Mouse (Mus musculus): Measurements from ENCODE around the gene Ror1. TPM values are rescaled to one million over a fixed set of nuclear protein-coding genes. Genes with fewer than 3 reads are reported as not detected.

The Ror1 gene
- polyA plus RNA-seq, 1 experiment = 0.06 TPM

DNA sequence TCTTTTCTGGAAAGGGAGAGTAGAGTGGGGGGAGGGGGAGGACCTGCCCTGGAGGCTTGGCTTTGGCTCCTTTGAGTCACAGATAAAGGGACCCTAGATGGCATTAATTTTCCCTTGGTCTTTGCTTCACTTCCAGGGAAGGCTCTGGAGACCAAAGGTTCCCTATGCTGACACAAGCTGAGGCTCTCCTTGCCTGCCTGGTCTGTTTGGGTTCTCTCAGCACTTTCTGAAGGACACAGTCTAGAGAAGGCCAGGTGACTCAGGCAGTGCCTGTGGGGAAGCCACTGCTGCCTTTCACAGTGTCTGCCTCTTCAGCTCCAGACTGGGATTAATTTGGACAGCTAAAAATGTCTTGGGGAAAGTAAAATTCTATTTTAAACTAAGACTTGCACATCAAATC is 28.5 kb downstream of the Ror1 start:
- TF ChIP-seq REST (IDR thresholded peaks at IDR 0.05; ENCODE audit: insufficient read depth, insufficient read length) (no peak), TCF12 (IDR thresholded peaks at IDR 0.05; ENCODE audit: insufficient read depth, poor library complexity, severe bottlenecking) (no peak), POLR2A (IDR thresholded peaks at IDR 0.05; ENCODE audit: insufficient read length, low read depth) (no peak), POLR2AphosphoS2 (IDR thresholded peaks at IDR 0.05; ENCODE audit: insufficient read length, low read depth) (no peak), MYOG (IDR thresholded peaks at IDR 0.05; ENCODE audit: control insufficient read depth in 1 of 3, insufficient read depth in 1 of 3, insufficient read length in 2 of 3, low read depth in 2 of 3) (no peak), E2F4 (IDR thresholded peaks at IDR 0.05; ENCODE audit: insufficient read depth) (no peak), SRF (IDR thresholded peaks at IDR 0.05; ENCODE audit: control insufficient read depth, insufficient read length, low read depth) (no peak), USF1 (IDR thresholded peaks at IDR 0.05; ENCODE audit: low read depth) (no peak), CEBPB (IDR thresholded peaks at IDR 0.05; ENCODE audit: insufficient read depth, poor library complexity, severe bottlenecking) (no peak), MAX (IDR thresholded peaks at IDR 0.05; ENCODE audit: low read depth) (no peak), MYOD1 (IDR thresholded peaks at IDR 0.05; ENCODE audit: control insufficient read depth in 1 of 3, insufficient read length in 2 of 3, low read depth in 2 of 3) (no peak), TCF3 (IDR thresholded peaks at IDR 0.05; ENCODE audit: insufficient read length, low read depth) (no peak)
- H3ac ChIP-seq (ENCODE audit: control insufficient read depth, insufficient read length) = no peak overlapping the region
- no peak overlapping the region for H3K4me3 ChIP-seq
- no peaks in the 10 kb centered on the region for H3K79me2 ChIP-seq (ENCODE audit: control insufficient read depth, insufficient read depth)
- no peaks in the 10 kb centered on the region for H3K27me3 ChIP-seq (ENCODE audit: control insufficient read depth, insufficient read depth, insufficient read length)
- H3K36me3 ChIP-seq (ENCODE audit: control insufficient read depth, insufficient read depth) = no peaks in the 10 kb centered on the region
- H3K4me2 ChIP-seq (ENCODE audit: low read depth) = no peak overlapping the region

GRCm38 (mm10) chr4:100124935-100125334 is 29.3 kb downstream of the Ror1 start:
- no peak overlapping the region for H3K4me2 ChIP-seq (ENCODE audit: low read depth)
- H3K79me2 ChIP-seq (ENCODE audit: control insufficient read depth, insufficient read depth) = no peaks in the 10 kb centered on the region
- no peak overlapping the region for H3ac ChIP-seq (ENCODE audit: control insufficient read depth, insufficient read length)
- no peak overlapping the region for H3K4me3 ChIP-seq
- H3K36me3 ChIP-seq (ENCODE audit: control insufficient read depth, insufficient read depth) = no peaks in the 10 kb centered on the region
- H3K27me3 ChIP-seq (ENCODE audit: control insufficient read depth, insufficient read depth, insufficient read length) = no peaks in the 10 kb centered on the region
- TF ChIP-seq TCF12 (IDR thresholded peaks at IDR 0.05; ENCODE audit: insufficient read depth, poor library complexity, severe bottlenecking) (no peak), MYOG (IDR thresholded peaks at IDR 0.05; ENCODE audit: control insufficient read depth in 1 of 3, insufficient read depth in 1 of 3, insufficient read length in 2 of 3, low read depth in 2 of 3) (no peak), MAX (IDR thresholded peaks at IDR 0.05; ENCODE audit: low read depth) (no peak), POLR2AphosphoS2 (IDR thresholded peaks at IDR 0.05; ENCODE audit: insufficient read length, low read depth) (no peak), CEBPB (IDR thresholded peaks at IDR 0.05; ENCODE audit: insufficient read depth, poor library complexity, severe bottlenecking) (no peak), TCF3 (IDR thresholded peaks at IDR 0.05; ENCODE audit: insufficient read length, low read depth) (no peak), E2F4 (IDR thresholded peaks at IDR 0.05; ENCODE audit: insufficient read depth) (no peak), SRF (IDR thresholded peaks at IDR 0.05; ENCODE audit: control insufficient read depth, insufficient read length, low read depth) (no peak), MYOD1 (IDR thresholded peaks at IDR 0.05; ENCODE audit: control insufficient read depth in 1 of 3, insufficient read length in 2 of 3, low read depth in 2 of 3) (no peak), REST (IDR thresholded peaks at IDR 0.05; ENCODE audit: insufficient read depth, insufficient read length) (no peak), USF1 (IDR thresholded peaks at IDR 0.05; ENCODE audit: low read depth) (no peak), POLR2A (IDR thresholded peaks at IDR 0.05; ENCODE audit: insufficient read length, low read depth) (no peak)

DNA sequence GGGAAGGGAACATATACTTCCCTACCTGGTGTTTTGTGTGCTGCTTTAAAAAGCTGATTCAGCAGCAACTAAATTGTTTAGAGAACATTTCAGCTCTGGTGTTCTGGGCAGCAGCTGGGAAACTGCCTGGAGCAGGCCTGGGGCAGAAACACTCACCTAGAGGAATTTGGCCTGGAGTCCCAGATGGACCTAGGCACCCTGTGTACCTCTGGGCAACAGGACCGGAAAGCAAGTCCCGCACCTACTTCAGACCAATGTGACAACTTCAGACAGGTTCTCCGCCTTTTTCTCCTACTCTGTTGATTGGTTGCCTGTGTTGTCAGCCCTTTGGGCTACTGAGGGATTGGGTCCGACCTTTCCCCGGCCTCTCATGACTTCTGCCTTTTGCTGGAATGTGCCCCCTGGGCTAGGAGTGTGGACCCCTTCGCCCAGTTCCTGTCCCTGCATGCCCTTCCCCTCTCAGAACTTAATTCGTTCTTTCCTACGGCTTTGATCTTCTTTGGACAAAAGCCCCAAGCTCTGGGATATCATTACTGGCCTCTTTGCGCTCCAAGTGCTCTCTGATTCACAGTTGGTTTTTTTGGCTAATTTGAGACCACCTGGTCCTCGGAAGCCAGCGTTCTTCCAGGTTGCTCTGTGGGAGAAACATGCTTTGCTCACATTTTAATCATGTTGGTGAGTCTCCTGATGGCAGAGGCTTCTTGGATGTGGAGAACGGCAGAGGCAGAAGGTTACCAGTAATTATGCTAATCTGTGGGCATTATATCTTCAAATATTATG is 31.1 kb downstream of the Ror1 start:
- Histone ChIP-seq H3K4me3 (no peak overlapping the region), H3ac (ENCODE audit: control insufficient read depth, insufficient read length) (no peak overlapping the region), H3K27me3 (ENCODE audit: control insufficient read depth, insufficient read depth, insufficient read length) (no peaks in the 10 kb centered on the region), H3K36me3 (ENCODE audit: control insufficient read depth, insufficient read depth) (no peaks in the 10 kb centered on the region), H3K79me2 (ENCODE audit: control insufficient read depth, insufficient read depth) (no peaks in the 10 kb centered on the region), H3K4me2 (ENCODE audit: low read depth) (no peak overlapping the region)
- TF ChIP-seq SRF (IDR thresholded peaks at IDR 0.05; ENCODE audit: control insufficient read depth, insufficient read length, low read depth) (no peak), POLR2A (IDR thresholded peaks at IDR 0.05; ENCODE audit: insufficient read length, low read depth) (no peak), CEBPB (IDR thresholded peaks at IDR 0.05; ENCODE audit: insufficient read depth, poor library complexity, severe bottlenecking) (no peak), USF1 (IDR thresholded peaks at IDR 0.05; ENCODE audit: low read depth) (no peak), POLR2AphosphoS2 (IDR thresholded peaks at IDR 0.05; ENCODE audit: insufficient read length, low read depth) (no peak), REST (IDR thresholded peaks at IDR 0.05; ENCODE audit: insufficient read depth, insufficient read length) (no peak), MYOG (IDR thresholded peaks at IDR 0.05; ENCODE audit: control insufficient read depth in 1 of 3, insufficient read depth in 1 of 3, insufficient read length in 2 of 3, low read depth in 2 of 3) (no peak), E2F4 (IDR thresholded peaks at IDR 0.05; ENCODE audit: insufficient read depth) (no peak), TCF12 (IDR thresholded peaks at IDR 0.05; ENCODE audit: insufficient read depth, poor library complexity, severe bottlenecking) (no peak), MAX (IDR thresholded peaks at IDR 0.05; ENCODE audit: low read depth) (no peak), TCF3 (IDR thresholded peaks at IDR 0.05; ENCODE audit: insufficient read length, low read depth) (no peak), MYOD1 (IDR thresholded peaks at IDR 0.05; ENCODE audit: control insufficient read depth in 1 of 3, insufficient read length in 2 of 3, low read depth in 2 of 3) (no peak)

- Histone ChIP-seq H3K27me3 (ENCODE audit: control insufficient read depth, insufficient read depth, insufficient read length) (no peaks in the 10 kb centered on the region), H3K4me3 (no peak overlapping the region)
Observed at GRCm38 (mm10) chr4:100128026-100128922, 32.7 kb downstream of the Ror1 start.

More at GRCm38 (mm10) chr4:100128026-100128922, 32.7 kb downstream of the Ror1 start:
- TF ChIP-seq TCF3 (IDR thresholded peaks at IDR 0.05; ENCODE audit: insufficient read length, low read depth) = no peak
- TF ChIP-seq POLR2A (IDR thresholded peaks at IDR 0.05; ENCODE audit: insufficient read length, low read depth) = no peak
- TF ChIP-seq POLR2AphosphoS2 (IDR thresholded peaks at IDR 0.05; ENCODE audit: insufficient read length, low read depth) = no peak
- TF ChIP-seq MYOD1 (IDR thresholded peaks at IDR 0.05; ENCODE audit: control insufficient read depth in 1 of 3, insufficient read length in 2 of 3, low read depth in 2 of 3) = no peak
- TF ChIP-seq MYOG (IDR thresholded peaks at IDR 0.05; ENCODE audit: control insufficient read depth in 1 of 3, insufficient read depth in 1 of 3, insufficient read length in 2 of 3, low read depth in 2 of 3) = no peak
- TF ChIP-seq REST (IDR thresholded peaks at IDR 0.05; ENCODE audit: insufficient read depth, insufficient read length) = no peak
- TF ChIP-seq USF1 (IDR thresholded peaks at IDR 0.05; ENCODE audit: low read depth) = no peak
- TF ChIP-seq MAX (IDR thresholded peaks at IDR 0.05; ENCODE audit: low read depth) = no peak
- TF ChIP-seq TCF12 (IDR thresholded peaks at IDR 0.05; ENCODE audit: insufficient read depth, poor library complexity, severe bottlenecking) = no peak
- no peak overlapping the region for H3ac ChIP-seq (ENCODE audit: control insufficient read depth, insufficient read length)
- H3K79me2 ChIP-seq (ENCODE audit: control insufficient read depth, insufficient read depth) = no peaks in the 10 kb centered on the region
- no peaks in the 10 kb centered on the region for H3K36me3 ChIP-seq (ENCODE audit: control insufficient read depth, insufficient read depth)
- H3K4me2 ChIP-seq (ENCODE audit: low read depth) = no peak overlapping the region
